Mouse (Mus musculus) gastrocnemius, postnatal 10 days (tissue): ENCODE results near the gene Pi4k2a. TPM values are rescaled to one million over a fixed set of nuclear protein-coding genes. Genes with fewer than 3 reads are reported as not detected.

Experiments used
- DNase-seq: peaks from one replicate; pipeline ENCODE4 v3.0.0; 2021; ENCODE audit warnings: mixed read lengths
- total RNA-seq, 2 experiments: library from RNA; stranded (reverse); gene quantifications; 2 replicates each; pipeline ENCODE4 v1.2.3; 2021

Gene Pi4k2a
- total RNA-seq, 2 experiments from 2014 or later, result 13.3 to 14.7 TPM

- no peak for DNase-seq
These were observed 73.9 kb downstream of the Pi4k2a start for GRCm38 (mm10) chr19:42164188-42164587.

GRCm38 (mm10) chr19:42166130-42166529, 75.9 kb downstream of the Pi4k2a start:
- peak; percentile 96 for DNase-seq

- DNase-seq, result no peak
These were observed 76.5 kb downstream of the Pi4k2a start for GRCm38 (mm10) chr19:42166766-42167165.

- no peak for DNase-seq
These were observed 77.2 kb downstream of the Pi4k2a start for GRCm38 (mm10) chr19:42167489-42167888.

- no peak for DNase-seq
These were observed 79.2 kb downstream of the Pi4k2a start for GRCm38 (mm10) chr19:42169322-42169975.

GRCm38 (mm10) chr19:42170025-42170969, 80.0 kb downstream of the Pi4k2a start:
- peak; percentile 87 for DNase-seq

Other genes starting within 250 kb of the Pi4k2a start
- 10 to 100 TPM; 17.3 to 23.7 TPM for gene Frat2, start 242.3 kb upstream of the Pi4k2a start, total RNA-seq
- 10 to 100 TPM; 27.6 to 28.4 TPM for gene Rrp12, start 194.3 kb upstream of the Pi4k2a start, total RNA-seq
- gene Pgam1, start 178.5 kb upstream of the Pi4k2a start, total RNA-seq, result 10 to 100 TPM; 31.3 to 34.2 TPM
- 10 to 100 TPM; 18.2 to 20.1 TPM for gene Exosc1, start 157.0 kb upstream of the Pi4k2a start, total RNA-seq
- 10 to 100 TPM; 22.7 to 31.3 TPM for gene Zdhhc16, start 157.0 kb upstream of the Pi4k2a start, total RNA-seq
- gene Mms19, start 109.3 kb upstream of the Pi4k2a start, total RNA-seq, result 10 to 100 TPM in 1 of 2 experiments, 1 to 10 TPM in 1; 9.2 to 12.9 TPM
- gene Ubtd1, start 108.7 kb upstream of the Pi4k2a start, total RNA-seq, result 10 to 100 TPM; 23.3 to 27.6 TPM
- gene Ankrd2, start 54.5 kb upstream of the Pi4k2a start, total RNA-seq, result 10 to 100 TPM; 65.0 to 72.7 TPM
- gene Hoga1, start 44.9 kb upstream of the Pi4k2a start, total RNA-seq, result 1 to 10 TPM; 4.5 to 4.6 TPM
- gene 4933411K16Rik, start 38.2 kb upstream of the Pi4k2a start, total RNA-seq, result under 1 TPM; 0.40 to 0.50 TPM
- 1 to 10 TPM; 1.8 to 2.6 TPM for gene Morn4, start 4.1 kb upstream of the Pi4k2a start, total RNA-seq
- gene Avpi1, start 38.6 kb downstream of the Pi4k2a start, total RNA-seq, result 10 to 100 TPM in 1 of 2 experiments, 1 to 10 TPM in 1; 8.3 to 10.3 TPM
- gene Marveld1, start 56.9 kb downstream of the Pi4k2a start, total RNA-seq, result 10 to 100 TPM; 16.9 to 23.5 TPM
- gene Zfyve27, start 73.5 kb downstream of the Pi4k2a start, total RNA-seq, result 10 to 100 TPM; 12.5 to 17.4 TPM
- gene Sfrp5, start 111.8 kb downstream of the Pi4k2a start, total RNA-seq, result 1 to 10 TPM; 5.7 to 6.8 TPM
- gene Golga7b, start 157.1 kb downstream of the Pi4k2a start, total RNA-seq, result 1 to 10 TPM; 3.2 to 5.5 TPM